Mouse (Mus musculus) intestine, postnatal 0 days (tissue): ENCODE data around the gene Cct5. TPM values are rescaled to one million over a fixed set of nuclear protein-coding genes. Genes with fewer than 3 reads are reported as not detected.

ENCODE experiments used
- ATAC-seq: fragments of 200-750 bp; cut with Nextera tagmentation; 2 replicates; pipeline ENCODE4 v1.8.0; 2017; ENCODE audit warnings: mild to moderate bottlenecking, moderate TSS enrichment, moderate library complexity
- H3K27ac ChIP-seq: fragments of 300-500 bp; sonication (generic); 2 replicates; pipeline ENCODE4 v1.5.1; 2014; ENCODE audit warnings: mild to moderate bottlenecking, low read depth, low read length, moderate library complexity
- H3K27me3 ChIP-seq: fragments of 300-500 bp; sonication (generic); replicated peaks from 2 replicates; pipeline ENCODE4 v1.6.1; 2014; ENCODE audit warnings: low read length, mixed read lengths; ENCODE audit not compliant: control insufficient read depth, insufficient read depth
- H3K36me3 ChIP-seq: fragments of 300-500 bp; sonication (generic); 2 replicates; pipeline ENCODE4 v1.6.1; 2014; ENCODE audit warnings: mild to moderate bottlenecking, moderate library complexity; ENCODE audit not compliant: control insufficient read depth, insufficient read depth
- H3K4me1 ChIP-seq: fragments of 300-500 bp; sonication (generic); replicated peaks from 2 replicates; pipeline ENCODE4 v1.6.1; 2014; ENCODE audit warnings: antibody characterized with exemption, low read length, mixed read lengths; ENCODE audit not compliant: control insufficient read depth, insufficient read depth
- H3K4me2 ChIP-seq: fragments of 300-500 bp; sonication (generic); replicated peaks from 2 replicates; pipeline ENCODE4 v1.6.1; 2014; ENCODE audit warnings: low read depth, mild to moderate bottlenecking, moderate library complexity
- H3K4me3 ChIP-seq: fragments of 300-500 bp; sonication (generic); 2 replicates; pipeline ENCODE4 v1.5.1; 2014; ENCODE audit warnings: low read depth, low read length
- H3K9ac ChIP-seq: fragments of 300-500 bp; sonication (generic); 2 replicates; pipeline ENCODE4 v1.6.1; 2014; ENCODE audit warnings: mild to moderate bottlenecking, low read depth, low read length
- H3K9me3 ChIP-seq: fragments of 300-500 bp; sonication (generic); 2 replicates; pipeline ENCODE4 v1.6.1; 2016; ENCODE audit warnings: mixed run types; ENCODE audit not compliant: control insufficient read depth
- CTCF ChIP-seq: sonication (generic); IDR thresholded peaks from 2 replicates; pipeline ENCODE4 v1.5.1; 2016; ENCODE audit warnings: low read depth, mild to moderate bottlenecking, control low read depth, antibody characterized with exemption, moderate library complexity
- WGBS: fragments of 180-500 bp; shearing (Covaris S2); extraction: QIAGEN DNeasy Blood & Tissue Kit; methylation state at CpG from one replicate; pipeline ENCODE4 v1.1.7; 2014; 5-methylcytosine and 5-hydroxymethylcytosine counted together
- polyA plus RNA-seq: library from polyadenylated mRNA; unstranded; fragments of >200 nt; fragmentation: Nextera tagmentation; extraction: Ambion mirVana; gene quantifications from 2 replicates; pipeline ENCODE4 v1.2.1, GENCODE M21; 2015

Cct5 gene
- polyA plus RNA-seq, 1 experiment from 2014 or later = 172 TPM

DNA sequence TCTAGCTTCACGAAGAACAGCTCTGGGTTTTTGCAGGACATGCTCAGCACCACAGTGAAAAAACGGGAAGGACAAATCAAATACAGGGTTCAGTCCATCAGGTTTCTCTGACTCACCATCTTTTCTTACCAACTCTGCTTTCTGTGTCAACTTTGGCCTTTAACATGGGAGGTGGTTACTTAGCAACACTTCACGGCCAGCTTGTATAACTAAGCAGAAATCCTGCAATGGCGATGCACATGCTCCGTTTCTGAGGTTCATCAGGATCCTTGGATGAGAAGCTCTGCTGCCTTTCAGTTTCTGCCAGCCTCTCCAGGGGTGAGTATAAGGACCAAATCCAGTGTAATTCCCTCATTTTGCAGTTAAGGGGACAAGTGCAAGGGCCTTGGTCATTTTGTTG, 36.4 kb downstream of the Cct5 start, which contains the start of gene Cmbl:
Gene Cmbl, plus strand, starts transcription at position 206 of the 400 bp plus-strand sequence.
- 54% methylated on average over 5 of the region's 5 CpGs for WGBS
- Histone ChIP-seq H3K27me3 (no peaks in the 10 kb centered on the region), H3K9me3 (no peaks in the 10 kb centered on the region), H3K4me2 (peak within 1 kb of the TSS; percentile 60; the same call in 1 of the 2 replicates), H3K27ac (peak within 1 kb of the TSS; percentile 60), H3K4me1 (no peaks in the 10 kb centered on the region; the same call in none of the 2 replicates), H3K36me3 (no peaks in the 10 kb centered on the region), H3K4me3 (no peak within 1 kb of the TSS), H3K9ac (no peak within 1 kb of the TSS)
- ATAC-seq = no peak
- TF ChIP-seq CTCF = no peak

GRCm38 (mm10) chr15:31563577-31564546, 37.7 kb downstream of the Cct5 start:
- Histone ChIP-seq H3K4me2 (peak overlapping the region; percentile 60), H3K4me3 (peak overlapping the region; percentile 18; the same call in 1 of the 2 replicates), H3K4me1 (no peaks in the 10 kb centered on the region; the same call in none of the 2 replicates), H3K36me3 (no peaks in the 10 kb centered on the region), H3K27ac (peak overlapping the region; percentile 95), H3K9me3 (no peaks in the 10 kb centered on the region), H3K9ac (0 out of 2 replicates have a peak overlapping the region, but pooled peaks have one; percentile 22), H3K27me3 (no peaks in the 10 kb centered on the region)
- ATAC-seq = peak; percentile 80
- WGBS = 38% methylated on average over 19 of the region's 19 CpGs
- TF ChIP-seq CTCF = no peak

DNA sequence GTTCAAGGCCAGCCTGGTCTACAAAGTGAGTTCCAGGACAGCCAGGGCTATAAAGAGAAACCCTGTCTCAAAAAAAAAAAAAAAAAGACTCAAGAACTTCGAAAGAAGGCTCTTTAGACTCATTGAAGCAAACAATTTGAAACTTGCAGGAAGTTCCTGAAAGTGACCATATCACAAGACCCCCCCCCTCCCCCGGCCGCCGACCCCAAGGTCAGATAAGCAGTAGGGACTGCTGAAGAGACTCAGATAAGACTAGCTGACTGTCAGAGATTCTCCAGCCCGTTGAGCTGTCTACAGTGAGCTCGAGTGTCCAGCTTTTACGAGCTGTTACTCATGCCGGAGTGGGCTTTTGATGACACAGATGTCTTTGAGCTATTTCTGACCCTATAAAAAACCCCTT, 38.8 kb downstream of the Cct5 start:
- WGBS = 55% methylated on average over 8 of the region's 8 CpGs
- H3K27ac ChIP-seq = peak overlapping the region; percentile 95

GRCm38 (mm10) chr15:31561976-31562375, 39.6 kb downstream of the Cct5 start:
- no peak for TF ChIP-seq CTCF
- no peak for ATAC-seq
- Histone ChIP-seq H3K4me2 (no peak overlapping the region), H3K27me3 (no peaks in the 10 kb centered on the region), H3K36me3 (no peaks in the 10 kb centered on the region), H3K9me3 (no peaks in the 10 kb centered on the region), H3K27ac (no peak overlapping the region), H3K9ac (no peak overlapping the region), H3K4me1 (no peaks in the 10 kb centered on the region; the same call in 1 of the 2 replicates), H3K4me3 (no peak overlapping the region)
- 95% methylated on average over 4 of the region's 4 CpGs for WGBS

More for the DNA sequence above, 38.8 kb downstream of the Cct5 start:
- Histone ChIP-seq H3K4me1 (no peaks in the 10 kb centered on the region; the same call in 1 of the 2 replicates), H3K4me2 (no peak overlapping the region), H3K36me3 (no peaks in the 10 kb centered on the region), H3K9ac (no peak overlapping the region), H3K4me3 (no peak overlapping the region), H3K9me3 (no peaks in the 10 kb centered on the region), H3K27me3 (no peaks in the 10 kb centered on the region)
- no peak for ATAC-seq
- TF ChIP-seq CTCF = no peak

DNA sequence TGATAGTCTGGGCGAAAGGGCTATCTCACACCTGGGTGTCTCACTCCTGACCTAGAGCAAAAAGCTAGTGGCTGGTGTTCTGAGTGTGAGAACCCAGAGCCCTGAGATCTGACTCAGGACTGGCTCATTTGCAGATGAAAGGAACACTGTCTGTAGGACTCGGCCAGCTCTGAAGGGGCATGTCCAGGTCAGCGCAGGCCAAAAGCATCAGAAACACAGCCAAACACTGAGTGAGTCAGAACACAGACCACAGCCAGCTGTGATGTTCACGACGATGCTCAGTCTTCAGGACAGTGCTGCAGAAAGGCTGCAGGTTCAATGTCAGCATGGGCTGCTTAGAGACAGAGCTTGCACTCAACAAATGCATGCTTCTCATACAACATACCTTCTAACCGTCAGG, 40.2 kb downstream of the Cct5 start:
- Histone ChIP-seq H3K9me3 (no peaks in the 10 kb centered on the region), H3K4me1 (no peaks in the 10 kb centered on the region; the same call in 1 of the 2 replicates), H3K4me2 (no peak overlapping the region), H3K4me3 (no peak overlapping the region), H3K9ac (no peak overlapping the region), H3K36me3 (no peaks in the 10 kb centered on the region), H3K27me3 (no peaks in the 10 kb centered on the region), H3K27ac (no peak overlapping the region)
- no peak for TF ChIP-seq CTCF
- WGBS = 84% methylated on average over 6 of the region's 6 CpGs
- ATAC-seq = no peak

- Histone ChIP-seq H3K4me2 (no peak overlapping the region), H3K27ac (no peak overlapping the region), H3K9me3 (no peaks in the 10 kb centered on the region), H3K4me1 (no peaks in the 10 kb centered on the region), H3K36me3 (no peaks in the 10 kb centered on the region), H3K27me3 (no peaks in the 10 kb centered on the region), H3K9ac (no peak overlapping the region), H3K4me3 (no peak overlapping the region)
- ATAC-seq = no peak
- TF ChIP-seq CTCF = no peak
- 89% methylated on average over 2 of the region's 2 CpGs for WGBS
These were observed 46.7 kb downstream of the Cct5 start for GRCm38 (mm10) chr15:31554855-31555254.
